Mouse (Mus musculus) liver, embryonic 16.5 days (tissue): ENCODE results near the gene Terb1. TPM values are rescaled to one million over a fixed set of nuclear protein-coding genes. Genes with fewer than 3 reads are reported as not detected.

Experiments
- polyA plus RNA-seq: library from polyadenylated mRNA; unstranded; fragments of >200 nt; fragmentation: Nextera tagmentation; extraction: Ambion mirVana; gene quantifications from 2 replicates; pipeline ENCODE4 v1.2.1, GENCODE M21; 2015

The Terb1 gene
- polyA plus RNA-seq, 1 experiment from 2014 or later, result 0.08 TPM

Other genes with a start within 250 kb of the Terb1 start
- not detected in 2 replicates for gene Cmtm2a, start 216.7 kb downstream of the Terb1 start, polyA plus RNA-seq
- not detected in 2 replicates for gene Gm45711, start 199.8 kb downstream of the Terb1 start, polyA plus RNA-seq
- gene Cmtm1, start 199.8 kb downstream of the Terb1 start, polyA plus RNA-seq, result not detected in 2 replicates
- gene Gm11020, start 188.3 kb downstream of the Terb1 start, polyA plus RNA-seq, result not detected in 2 replicates
- not detected in 2 replicates for gene Cmtm2b, start 187.7 kb downstream of the Terb1 start, polyA plus RNA-seq
- 17.6 and 18.9 TPM in 2 replicates for gene Cmtm3, start 170.5 kb downstream of the Terb1 start, polyA plus RNA-seq
- 0.41 and 0.45 TPM in 2 replicates for gene Cmtm4, start 114.1 kb downstream of the Terb1 start, polyA plus RNA-seq
- gene Dync1li2, start 66.9 kb downstream of the Terb1 start, polyA plus RNA-seq, result 11.3 and 11.8 TPM in 2 replicates
- 23.0 and 28.5 TPM in 2 replicates for gene Nae1, start 24.7 kb upstream of the Terb1 start, polyA plus RNA-seq
- 2.0 and 3.4 TPM in 2 replicates for gene Car7, start 24.8 kb upstream of the Terb1 start, polyA plus RNA-seq
- 3.4 and 3.9 TPM in 2 replicates for gene Pdp2, start 81.5 kb upstream of the Terb1 start, polyA plus RNA-seq
- 0.24 and 0.32 TPM in 2 replicates for gene Cdh16, start 114.5 kb upstream of the Terb1 start, polyA plus RNA-seq
- 0.78 and 1.3 TPM in 2 replicates for gene Rrad, start 121.4 kb upstream of the Terb1 start, polyA plus RNA-seq
- 38.0 and 42.8 TPM in 2 replicates for gene Ciao2b, start 132.1 kb upstream of the Terb1 start, polyA plus RNA-seq
- gene Ces2a, start 224.1 kb upstream of the Terb1 start, polyA plus RNA-seq, result 28.6 and 34.4 TPM in 2 replicates